Mouse (Mus musculus) kidney, postnatal 14 days (tissue): ENCODE measurements around the gene Gabrg3.
A peak's percentile ranks its signal among the peaks of the same experiment; 100 is the strongest.

Source experiments
- DNase-seq: peaks from one replicate; pipeline ENCODE4 v3.0.0; 2022; ENCODE audit warnings: mixed read lengths

The Gabrg3 gene

GRCm38 (mm10) chr7:57050906-57051635 lies 335.9 kb downstream of the Gabrg3 start:
- DNase-seq, result no peak

GRCm38 (mm10) chr7:57037861-57038421 lies 349.0 kb downstream of the Gabrg3 start:
- DNase-seq, result no peak

GRCm38 (mm10) chr7:57000585-57001261 lies 386.3 kb downstream of the Gabrg3 start:
- no peak for DNase-seq

- peak; percentile 21 for DNase-seq
Measured at GRCm38 (mm10) chr7:56997713-56998624, 389.0 kb downstream of the Gabrg3 start.

- no peak for DNase-seq
Measured at GRCm38 (mm10) chr7:56946398-56946797, 440.6 kb downstream of the Gabrg3 start.

GRCm38 (mm10) chr7:56941606-56942005 lies 445.4 kb downstream of the Gabrg3 start:
- no peak for DNase-seq

- no peak for DNase-seq
Measured at GRCm38 (mm10) chr7:56938020-56938419, 449.0 kb downstream of the Gabrg3 start.

GRCm38 (mm10) chr7:56919499-56919898 lies 467.5 kb downstream of the Gabrg3 start:
- no peak for DNase-seq

- no peak for DNase-seq
Measured at GRCm38 (mm10) chr7:56914862-56915261, 472.1 kb downstream of the Gabrg3 start.

- DNase-seq, result no peak
Measured at GRCm38 (mm10) chr7:56899762-56900161, 487.2 kb downstream of the Gabrg3 start.

- DNase-seq, result no peak
Measured at GRCm38 (mm10) chr7:56867314-56868075, 519.5 kb downstream of the Gabrg3 start.

- no peak for DNase-seq
Measured at GRCm38 (mm10) chr7:56843565-56843964, 543.4 kb downstream of the Gabrg3 start.

- no peak for DNase-seq
Measured at GRCm38 (mm10) chr7:56825446-56825845, 561.5 kb downstream of the Gabrg3 start.

- DNase-seq, result no peak
Measured at GRCm38 (mm10) chr7:56801841-56802240, 585.1 kb downstream of the Gabrg3 start.

- DNase-seq, result no peak
Measured at GRCm38 (mm10) chr7:56779122-56779521, 607.9 kb downstream of the Gabrg3 start.

GRCm38 (mm10) chr7:56768216-56768615 lies 618.8 kb downstream of the Gabrg3 start:
- no peak for DNase-seq

- no peak for DNase-seq
Measured at GRCm38 (mm10) chr7:56767796-56768195, 619.2 kb downstream of the Gabrg3 start.

GRCm38 (mm10) chr7:56765612-56766445 lies 621.2 kb downstream of the Gabrg3 start:
- DNase-seq, result no peak

GRCm38 (mm10) chr7:56729225-56729624 lies 657.8 kb downstream of the Gabrg3 start:
- no peak for DNase-seq
